Mouse (Mus musculus) erythroblast, adult 5-6 weeks (primary cell): Measurements from ENCODE around the gene Acot9. TPM values are rescaled to one million over a fixed set of nuclear protein-coding genes. Genes with fewer than 3 reads are reported as not detected.

Experiments
- ATAC-seq: replicated peaks from 2 replicates; pipeline ENCODE4 v1.8.0; 2016; ENCODE audit warnings: moderate number of reproducible peaks, mild to moderate bottlenecking, moderate TSS enrichment, inconsistent platforms; ENCODE audit not compliant: poor library complexity, low FRiP score, severe bottlenecking
- total RNA-seq, 2 experiments: library from RNA; stranded (forward) in 1 of 2; stranded (reverse) in 1 of 2; fragments of 150-400 nt in 1 of 2; fragments of 200-764, 138-1000 nt in 1 of 2; gene quantifications; 2 replicates each; pipeline versions ENCODE4 v1.2.3 to v1.2.4; 2015 to 2017; ENCODE audit warnings: low replicate concordance in 2 of 2

Acot9 gene
- total RNA-seq (2015; ENCODE audit: low replicate concordance) (15.0 and 24.2 TPM in 2 replicates), total RNA-seq (2017; ENCODE audit: low replicate concordance) (12.8 and 18.7 TPM in 2 replicates)

DNA sequence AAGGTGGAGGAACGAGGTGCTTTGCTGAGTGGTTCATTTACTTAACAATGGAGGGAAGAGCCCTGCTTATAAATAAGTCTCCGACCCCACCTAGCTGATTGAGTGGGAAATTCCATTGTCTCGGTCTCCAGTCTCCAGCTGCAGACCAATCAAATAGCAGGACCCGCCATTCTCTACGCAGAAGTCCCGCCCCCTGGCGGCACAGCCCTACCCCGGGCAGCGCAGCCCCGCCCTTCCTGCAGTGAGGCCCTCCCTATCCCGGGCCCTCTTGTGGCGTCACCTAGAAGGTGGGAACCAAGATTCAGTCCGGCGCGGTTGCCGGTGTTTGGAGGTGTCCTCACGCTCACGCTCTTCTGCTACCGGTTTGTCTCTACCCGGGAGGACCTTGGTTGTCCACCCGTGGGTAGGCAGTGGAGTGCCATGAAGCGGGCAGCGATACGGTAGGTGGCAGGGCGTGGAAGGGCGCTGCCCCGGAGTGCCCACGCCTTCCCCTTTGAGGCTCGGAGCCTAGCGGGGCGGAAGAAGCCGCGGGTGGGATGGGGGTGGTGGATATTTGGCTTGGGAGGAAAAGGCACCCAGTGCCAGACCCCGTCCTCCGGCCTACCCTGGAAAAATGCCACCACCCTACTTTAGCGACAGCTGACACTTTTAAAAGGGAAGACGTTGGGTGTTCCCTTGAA is at the start of gene Acot9:
Gene Acot9, plus strand, starts transcription at position 209 of the 680 bp plus-strand sequence.
- ATAC-seq = peak; percentile 100

DNA sequence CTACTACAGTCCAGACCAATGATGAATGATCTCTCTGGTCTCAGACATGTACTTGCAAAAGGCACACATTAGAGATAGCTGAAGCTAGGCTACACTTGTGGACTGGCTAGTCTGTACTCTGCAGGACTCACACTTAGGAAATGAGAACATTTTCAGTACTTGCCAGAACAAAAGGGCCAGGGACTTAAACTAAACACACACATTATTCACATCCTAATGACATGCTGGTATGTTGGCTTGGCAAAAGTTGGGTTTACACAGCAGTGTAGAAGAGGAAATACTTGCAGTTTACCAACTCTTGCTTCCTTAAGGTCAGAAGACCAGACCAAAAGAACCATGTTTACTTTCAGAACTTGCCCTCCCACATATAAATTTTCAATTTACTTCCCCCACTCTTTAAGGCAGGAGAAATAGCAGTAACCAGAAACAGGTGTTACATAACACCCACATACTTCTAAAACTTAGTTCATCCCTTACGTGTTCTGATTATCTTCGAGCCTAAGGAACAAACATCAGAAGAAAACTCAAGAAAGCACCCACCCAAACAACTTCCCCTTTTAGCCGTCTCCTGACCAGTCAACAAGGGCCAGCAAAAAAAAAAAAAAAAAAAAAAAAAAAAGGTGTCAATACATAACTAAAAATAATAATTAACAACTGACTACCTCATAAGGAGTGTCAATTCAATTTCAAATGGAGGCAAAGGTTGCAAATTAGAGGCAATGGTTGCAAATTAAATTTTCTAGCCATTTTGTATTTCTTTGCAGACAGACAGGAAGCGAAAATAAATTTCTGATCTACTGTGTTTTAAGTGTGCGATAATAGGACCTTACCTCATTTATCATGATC is 47.7 kb upstream of the Acot9 start:
- no peak for ATAC-seq

DNA sequence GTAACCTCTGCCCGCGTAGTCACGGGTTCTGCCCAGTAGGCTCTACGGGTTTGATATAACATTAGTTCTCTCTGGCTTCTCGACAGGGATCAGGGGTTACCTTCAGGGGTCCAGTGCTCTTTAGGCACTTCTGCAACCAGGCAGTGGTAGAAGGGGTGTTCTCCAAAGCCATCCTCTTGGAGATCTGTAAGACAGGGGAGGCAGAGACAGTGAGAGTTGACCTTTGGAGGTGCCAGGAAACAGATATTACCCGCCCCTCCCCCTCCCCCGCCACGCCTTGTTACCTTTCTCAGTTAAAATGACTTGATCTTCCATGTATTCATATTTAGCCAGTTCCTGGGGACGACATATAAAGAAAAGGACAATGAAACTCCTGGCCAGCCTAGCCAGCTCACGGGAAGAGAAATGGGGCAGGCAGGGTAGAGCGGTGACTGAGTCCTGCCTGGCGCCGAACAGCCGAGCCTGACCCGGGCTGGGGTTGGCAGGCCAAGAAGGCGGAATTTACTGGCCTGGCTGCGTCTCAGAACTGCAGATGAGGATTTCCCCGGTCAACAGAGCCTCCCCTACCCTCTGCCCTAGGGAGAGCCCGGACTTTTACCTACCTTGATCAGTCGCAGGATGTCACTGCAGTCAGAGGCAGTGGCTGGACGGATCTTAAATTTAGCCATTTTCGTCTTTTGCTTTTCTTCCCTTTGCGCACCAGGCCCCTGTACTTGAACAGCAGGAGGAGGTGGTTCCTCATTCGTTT is 46.6 kb upstream of the Acot9 start:
- ATAC-seq = peak; percentile 62

DNA sequence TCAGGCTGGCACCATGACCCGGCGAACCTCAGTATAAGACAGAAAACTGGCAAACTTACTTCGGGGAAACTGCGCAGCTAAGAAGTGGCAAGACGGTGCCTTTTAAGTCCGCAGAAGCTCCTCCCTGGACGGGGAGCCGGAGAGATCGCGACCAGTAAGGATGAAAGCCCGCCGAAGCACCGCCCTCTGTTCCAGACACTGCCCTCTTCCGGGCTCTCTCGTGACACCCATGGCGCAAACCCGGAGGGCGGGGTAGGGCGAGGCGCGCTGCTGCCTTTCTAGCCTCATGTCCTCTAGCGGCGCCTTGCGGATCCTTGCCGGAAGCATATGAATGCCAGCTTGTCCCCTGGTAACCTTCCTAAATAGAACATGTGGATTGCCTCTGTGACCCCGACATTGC is 46.0 kb upstream of the Acot9 start, which contains the start of gene Sat1:
Gene Sat1, minus strand, starts transcription at position 179 of the 400 bp plus-strand sequence.
- peak; percentile 100 for ATAC-seq

DNA sequence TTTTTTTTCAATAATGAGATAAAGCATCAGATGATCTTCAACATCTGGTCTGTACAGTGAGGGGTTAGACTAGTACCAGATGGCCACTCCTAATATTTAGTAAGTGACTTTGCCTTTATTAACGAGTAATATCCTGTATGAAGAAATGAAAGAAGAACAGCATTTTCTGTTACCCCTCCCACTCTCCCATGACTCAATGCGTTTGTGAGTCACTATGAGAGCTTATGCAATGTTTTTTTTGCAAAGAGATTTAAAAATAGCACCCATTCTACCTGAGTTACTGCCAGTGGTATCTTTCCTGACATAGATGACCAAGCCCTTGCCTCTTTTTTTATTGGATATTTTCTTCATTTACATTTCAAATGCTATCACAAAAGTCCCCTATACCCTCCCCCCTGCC is 44.0 kb upstream of the Acot9 start:
- ATAC-seq = no peak

DNA sequence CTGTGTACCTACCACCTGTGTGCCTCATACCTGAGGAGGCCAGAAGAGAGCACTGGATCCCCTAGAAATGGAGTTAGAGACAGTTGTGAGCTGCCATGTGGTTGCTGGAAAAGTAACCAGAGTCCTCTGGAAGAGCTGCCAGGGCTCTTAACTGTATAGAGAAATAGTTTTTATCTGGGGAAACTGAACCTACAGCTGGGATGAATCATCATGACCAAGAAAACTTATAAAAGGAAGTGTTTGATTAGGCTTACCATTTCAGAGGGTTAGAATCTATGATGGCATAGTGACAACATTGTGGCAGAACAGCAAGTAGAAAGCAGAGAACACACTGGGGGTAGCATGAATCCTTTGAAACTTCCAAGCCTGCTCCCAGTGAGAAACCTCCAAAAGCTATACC is 5.4 kb upstream of the Acot9 start:
- no peak for ATAC-seq

DNA sequence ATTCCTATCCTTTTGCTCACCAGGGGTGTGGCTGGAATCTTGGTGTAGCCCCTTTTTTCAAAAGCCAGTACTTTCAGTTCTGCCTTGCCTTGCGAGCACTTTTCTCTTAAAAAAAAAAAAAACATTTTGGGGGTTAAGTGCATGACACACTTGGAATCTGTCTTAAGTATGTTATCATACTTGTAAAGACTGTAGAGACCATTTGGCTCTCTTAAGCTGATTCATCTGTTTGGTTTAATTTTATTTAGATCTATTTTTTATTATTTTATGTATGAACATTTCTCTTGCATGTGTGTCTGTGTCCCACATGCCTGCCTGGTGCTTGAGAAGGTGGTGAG is 641 bp downstream of the Acot9 start:
- no peak for ATAC-seq

DNA sequence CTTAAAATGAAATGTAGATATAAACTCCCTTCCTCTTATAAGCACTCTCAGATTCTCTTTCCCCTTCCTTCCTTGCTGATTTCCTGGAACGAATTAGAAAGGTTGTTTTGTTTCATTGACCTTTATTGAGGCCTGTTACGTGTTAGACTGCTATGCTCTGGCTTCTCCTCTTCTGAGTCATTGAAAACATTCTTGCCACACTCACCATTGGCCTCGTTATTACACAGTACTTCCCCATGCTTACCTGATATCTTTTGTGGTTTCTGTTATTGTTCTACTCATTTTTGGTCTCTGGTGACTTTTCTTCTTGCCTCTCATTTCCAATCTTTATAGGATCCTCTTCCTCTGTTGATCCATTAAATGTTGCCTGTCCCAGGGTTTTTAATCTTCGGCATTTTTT is 16.2 kb downstream of the Acot9 start:
- no peak for ATAC-seq

DNA sequence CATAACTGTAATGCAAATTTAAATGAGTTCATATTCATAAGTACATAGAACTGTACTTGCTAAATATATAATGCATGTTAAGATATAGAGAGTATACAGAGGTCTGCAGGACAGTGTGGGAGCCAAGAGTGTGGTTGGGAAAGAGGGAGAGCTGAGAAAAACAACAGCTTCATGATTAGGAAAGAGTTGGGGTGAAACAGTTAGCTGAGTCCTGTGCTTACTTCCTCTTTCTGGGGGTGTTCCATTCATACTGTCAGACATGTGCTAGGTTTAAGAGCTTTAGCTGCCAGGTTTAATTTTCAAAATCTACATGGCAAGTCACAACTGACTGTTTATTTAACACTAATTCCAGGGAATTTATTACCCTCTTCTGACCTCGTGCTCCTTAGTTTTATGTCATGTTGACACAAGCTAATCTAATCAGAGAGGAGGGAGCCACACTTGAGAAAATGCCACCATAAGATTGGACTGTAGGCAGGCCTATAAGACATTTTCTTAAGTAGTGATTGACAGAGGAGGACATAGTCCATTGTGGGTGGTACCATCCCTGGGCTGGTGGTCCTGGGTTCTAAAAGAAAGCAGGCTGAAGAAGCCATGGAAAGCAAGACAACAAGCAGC is 18.3 kb downstream of the Acot9 start:
- no peak for ATAC-seq

DNA sequence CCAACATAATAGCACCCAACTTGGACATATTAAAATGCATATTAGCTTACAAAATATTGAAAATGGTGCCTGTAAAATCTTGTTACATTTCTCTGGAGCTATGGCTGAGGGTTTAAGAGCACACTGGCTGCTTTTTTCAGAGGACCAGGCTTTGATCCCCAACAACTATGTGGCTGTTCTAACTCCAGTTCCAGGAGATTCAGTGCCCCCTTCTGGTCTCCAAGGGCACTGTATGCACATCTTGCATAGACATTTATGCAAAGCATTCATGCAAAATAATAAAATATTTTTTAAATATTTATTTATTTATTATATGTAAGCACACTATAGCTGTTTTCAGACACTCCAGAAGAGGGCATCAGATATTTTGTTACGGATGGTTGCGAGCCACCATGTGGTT is 44.1 kb downstream of the Acot9 start:
- no peak for ATAC-seq

DNA sequence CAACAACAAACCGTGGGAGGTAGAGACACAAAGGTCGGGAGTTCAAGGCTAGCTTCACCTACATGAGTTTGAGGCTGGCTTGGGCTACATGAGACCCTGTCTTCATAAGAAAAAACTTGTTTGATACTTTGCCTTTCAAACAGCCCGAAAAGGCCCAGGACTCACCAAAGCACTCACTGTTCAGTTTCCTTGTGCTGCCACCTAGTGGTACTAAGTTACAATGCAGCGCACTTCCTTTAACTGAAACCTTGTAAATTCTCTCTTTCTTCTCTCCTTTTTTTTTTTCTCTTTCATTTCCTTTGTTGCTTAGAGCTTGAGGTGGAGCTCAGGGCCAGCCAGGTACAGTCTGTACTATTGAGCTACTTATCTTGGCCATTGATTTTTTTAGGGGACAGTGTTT is 55.8 kb downstream of the Acot9 start:
- peak; percentile 69; the same call in 1 of the 2 replicates for ATAC-seq

DNA sequence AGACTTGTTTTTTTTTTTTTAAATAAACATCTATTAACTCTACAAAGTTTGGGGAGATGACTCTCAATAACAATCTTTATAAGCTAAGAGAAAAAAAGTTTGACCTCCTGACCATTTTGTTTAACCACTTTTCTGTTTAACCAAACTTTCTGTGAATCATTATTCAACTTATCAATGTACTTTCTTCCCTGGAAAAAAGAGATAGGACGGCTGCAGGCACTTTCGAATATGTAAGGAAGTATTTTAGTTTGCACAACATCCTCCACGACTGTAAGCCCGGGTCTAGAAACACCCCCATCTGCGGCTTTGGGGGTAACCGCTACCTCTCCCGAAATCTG is 75.3 kb downstream of the Acot9 start:
- ATAC-seq = no peak

DNA sequence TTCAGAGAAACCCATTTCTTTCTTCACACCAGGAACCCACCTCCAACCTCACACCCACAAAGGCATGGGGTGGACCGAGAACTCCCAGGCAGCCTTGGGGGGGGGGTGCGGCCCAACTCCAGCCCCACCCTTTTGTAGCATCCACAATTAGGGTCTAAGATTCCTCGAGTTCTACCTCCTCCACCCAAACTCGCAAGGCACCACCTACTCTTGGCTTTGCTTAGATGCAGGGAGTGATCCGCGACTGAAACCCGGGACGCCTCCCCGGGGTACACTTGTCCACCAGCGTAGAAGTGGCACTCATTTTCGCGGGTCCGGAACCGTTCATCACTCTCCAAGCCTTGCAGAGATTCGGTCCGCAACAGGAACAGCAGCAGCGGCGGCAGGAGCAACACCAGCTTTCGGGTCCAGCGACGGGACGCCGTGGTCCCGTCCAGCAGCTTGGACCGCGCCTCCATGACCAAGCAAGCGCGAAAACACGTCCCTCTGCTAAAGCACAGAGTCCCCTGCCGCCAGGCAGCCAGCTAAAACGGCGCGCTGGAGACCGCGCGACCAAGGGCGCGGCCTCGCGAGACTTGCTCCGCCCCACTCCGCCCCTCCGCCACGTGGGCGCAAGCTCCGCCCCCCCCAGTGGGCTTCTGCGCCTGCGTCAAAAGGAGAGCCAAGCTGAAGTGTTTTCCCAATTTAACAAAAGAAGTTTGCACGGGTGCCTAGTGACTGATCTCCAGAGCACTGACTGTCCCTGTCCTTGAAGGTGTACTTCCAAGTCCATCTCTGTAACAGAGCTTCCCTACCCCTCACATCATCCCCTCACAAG is 75.9 kb downstream of the Acot9 start:
- peak; percentile 99 for ATAC-seq

DNA sequence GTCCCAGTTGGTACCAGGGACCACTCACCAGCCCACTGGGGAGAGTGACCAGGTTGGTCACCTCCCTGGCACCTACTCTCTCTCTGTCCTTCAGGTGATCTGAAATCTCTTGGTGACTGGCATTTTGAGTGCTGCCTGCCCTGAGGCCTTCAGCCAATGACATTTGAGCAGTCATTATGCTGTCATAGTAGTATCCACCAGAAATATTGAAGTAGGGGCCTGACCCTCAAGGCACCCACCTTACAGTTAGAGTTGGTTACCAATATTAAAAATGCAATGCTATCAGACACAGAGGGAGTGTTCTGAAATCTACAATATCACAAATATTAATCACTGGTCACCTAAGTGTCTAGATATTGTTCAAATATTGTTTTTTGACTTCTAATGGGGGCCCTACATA is 78.4 kb downstream of the Acot9 start, which contains the start of gene Prdx4:
Gene Prdx4, minus strand, starts transcription at position 101 of the 400 bp plus-strand sequence.
- ATAC-seq = no peak

DNA sequence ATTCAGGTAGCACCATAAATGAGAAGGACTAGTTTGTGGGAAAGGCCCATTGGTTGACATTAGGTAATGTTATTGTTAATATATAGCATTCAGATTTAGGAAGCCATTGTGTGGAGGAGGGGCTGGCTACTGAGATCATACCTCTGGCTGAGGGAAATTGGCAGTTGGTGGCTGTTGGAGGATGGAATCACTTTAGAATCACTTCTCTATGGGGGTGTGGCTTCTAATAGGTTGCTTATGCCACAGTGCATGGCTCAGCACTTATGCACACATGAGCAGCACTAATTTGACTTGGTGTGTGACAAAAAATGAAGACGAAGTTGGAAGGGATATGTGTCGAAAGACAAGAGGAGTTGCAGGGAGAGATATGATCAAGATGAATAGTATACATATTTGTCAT is 84.0 kb downstream of the Acot9 start:
- ATAC-seq = no peak
